Mouse (Mus musculus): ENCODE results near the gene Spaca4.

The Spaca4 gene

GRCm38 (mm10) chr7:45726419-45726818, 806 bp upstream of the Spaca4 start:
- DNase-seq: no peak

GRCm38 (mm10) chr7:45725151-45725550, 462 bp downstream of the Spaca4 start:
- DNase-seq: no peak

GRCm38 (mm10) chr7:45723781-45724180, 1.8 kb downstream of the Spaca4 start:
- no peak for DNase-seq

GRCm38 (mm10) chr7:45723301-45723700, 2.3 kb downstream of the Spaca4 start:
- DNase-seq: no peak

GRCm38 (mm10) chr7:45722348-45722713, 3.3 kb downstream of the Spaca4 start:
- no peak for DNase-seq

- no peak for DNase-seq
Measured at GRCm38 (mm10) chr7:45721642-45722347, 3.8 kb downstream of the Spaca4 start.

- DNase-seq: no peak
Measured at GRCm38 (mm10) chr7:45721234-45721571, 4.4 kb downstream of the Spaca4 start.

GRCm38 (mm10) chr7:45720413-45721233, 5.0 kb downstream of the Spaca4 start, which contains the start of gene Fam83e:
Gene Fam83e (plus strand): TSS chr7:45721212.
- no peak for DNase-seq

- no peak for DNase-seq
Measured at GRCm38 (mm10) chr7:45719738-45720412, 5.7 kb downstream of the Spaca4 start.

GRCm38 (mm10) chr7:45719180-45719579, 6.4 kb downstream of the Spaca4 start:
- no peak for DNase-seq

- no peak for DNase-seq
Measured at GRCm38 (mm10) chr7:45718331-45718730, 7.3 kb downstream of the Spaca4 start.

GRCm38 (mm10) chr7:45717918-45718297, 7.7 kb downstream of the Spaca4 start, which contains the start of gene Sphk2:
Gene Sphk2 (minus strand): TSS chr7:45718002.
- peak; percentile 97 for DNase-seq

GRCm38 (mm10) chr7:45716952-45717917, 8.4 kb downstream of the Spaca4 start:
- DNase-seq: no peak

- DNase-seq: no peak
Measured at GRCm38 (mm10) chr7:45716460-45716857, 9.2 kb downstream of the Spaca4 start.

- DNase-seq: no peak
Measured at GRCm38 (mm10) chr7:45715741-45716459, 9.7 kb downstream of the Spaca4 start.

- peak; percentile 99 for DNase-seq
Measured at GRCm38 (mm10) chr7:45715090-45715708, 10.4 kb downstream of the Spaca4 start, which contains the start of gene Rpl18. Gene Rpl18 (plus strand): TSS chr7:45715457.

- DNase-seq: no peak
Measured at GRCm38 (mm10) chr7:45714630-45715089, 11.0 kb downstream of the Spaca4 start.

- DNase-seq: no peak
Measured at GRCm38 (mm10) chr7:45713881-45714520, 11.6 kb downstream of the Spaca4 start.

GRCm38 (mm10) chr7:45713396-45713795, 12.2 kb downstream of the Spaca4 start:
- no peak for DNase-seq

GRCm38 (mm10) chr7:45712022-45712757, 13.4 kb downstream of the Spaca4 start:
- no peak for DNase-seq

All from right cerebral cortex, postnatal 25 days (tissue).